Mouse (Mus musculus): ENCODE measurements around the gene Heyl.

Heyl gene

GRCm38 (mm10) chr4:123233492-123234084, at the start of gene Heyl:
Gene Heyl, plus strand, starts transcription at chr4:123233556.
- in situ Hi-C loops (cut with MboI; ENCODE audit: low pct_unique_long_range_greater_than_20kb in 1 of 2, low sequenced_read_pairs in 2 of 2, unreplicated experiment in 1 of 2): no loop called here

- in situ Hi-C loops (cut with MboI; ENCODE audit: low pct_unique_long_range_greater_than_20kb in 1 of 2, low sequenced_read_pairs in 2 of 2, unreplicated experiment in 1 of 2): no loop called here
Observed at GRCm38 (mm10) chr4:123184816-123185215, 48.5 kb upstream of the Heyl start.

GRCm38 (mm10) chr4:123192336-123192735, 41.0 kb upstream of the Heyl start:
- in situ Hi-C loops (cut with MboI; ENCODE audit: low pct_unique_long_range_greater_than_20kb in 1 of 2, low sequenced_read_pairs in 2 of 2, unreplicated experiment in 1 of 2): no loop called here

- in situ Hi-C loops (cut with MboI; ENCODE audit: low pct_unique_long_range_greater_than_20kb in 1 of 2, low sequenced_read_pairs in 2 of 2, unreplicated experiment in 1 of 2): no loop called here
Observed at GRCm38 (mm10) chr4:123193791-123194190, 39.6 kb upstream of the Heyl start.

GRCm38 (mm10) chr4:123196695-123197094, 36.7 kb upstream of the Heyl start:
- in situ Hi-C loops (cut with MboI; ENCODE audit: low pct_unique_long_range_greater_than_20kb in 1 of 2, low sequenced_read_pairs in 2 of 2, unreplicated experiment in 1 of 2): no loop called here

- in situ Hi-C loops (cut with MboI; ENCODE audit: low pct_unique_long_range_greater_than_20kb in 1 of 2, low sequenced_read_pairs in 2 of 2, unreplicated experiment in 1 of 2): no loop called here
Observed at GRCm38 (mm10) chr4:123200771-123201185, 32.6 kb upstream of the Heyl start.

GRCm38 (mm10) chr4:123201186-123202093, 31.9 kb upstream of the Heyl start, which contains the start of gene Nt5c1a:
Gene Nt5c1a, plus strand, starts transcription at chr4:123201504.
- in situ Hi-C loops (cut with MboI; ENCODE audit: low pct_unique_long_range_greater_than_20kb in 1 of 2, low sequenced_read_pairs in 2 of 2, unreplicated experiment in 1 of 2): no loop called here

GRCm38 (mm10) chr4:123202094-123202420, 31.3 kb upstream of the Heyl start:
- in situ Hi-C loops (cut with MboI; ENCODE audit: low pct_unique_long_range_greater_than_20kb in 1 of 2, low sequenced_read_pairs in 2 of 2, unreplicated experiment in 1 of 2): no loop called here

- in situ Hi-C loops (cut with MboI; ENCODE audit: low pct_unique_long_range_greater_than_20kb in 1 of 2, low sequenced_read_pairs in 2 of 2, unreplicated experiment in 1 of 2): no loop called here
Observed at GRCm38 (mm10) chr4:123207337-123207736, 26.0 kb upstream of the Heyl start.

- in situ Hi-C loops (cut with MboI; ENCODE audit: low pct_unique_long_range_greater_than_20kb in 1 of 2, low sequenced_read_pairs in 2 of 2, unreplicated experiment in 1 of 2): no loop called here
Observed at GRCm38 (mm10) chr4:123210996-123211395, 22.4 kb upstream of the Heyl start.

- in situ Hi-C loops (cut with MboI; ENCODE audit: low pct_unique_long_range_greater_than_20kb in 1 of 2, low sequenced_read_pairs in 2 of 2, unreplicated experiment in 1 of 2): no loop called here
Observed at GRCm38 (mm10) chr4:123211453-123211852, 21.9 kb upstream of the Heyl start.

GRCm38 (mm10) chr4:123212330-123212729, 21.0 kb upstream of the Heyl start:
- in situ Hi-C loops (cut with MboI; ENCODE audit: low pct_unique_long_range_greater_than_20kb in 1 of 2, low sequenced_read_pairs in 2 of 2, unreplicated experiment in 1 of 2): no loop called here

GRCm38 (mm10) chr4:123213975-123214374, 19.4 kb upstream of the Heyl start:
- in situ Hi-C loops (cut with MboI; ENCODE audit: low pct_unique_long_range_greater_than_20kb in 1 of 2, low sequenced_read_pairs in 2 of 2, unreplicated experiment in 1 of 2): no loop called here

GRCm38 (mm10) chr4:123215367-123215766, 18.0 kb upstream of the Heyl start:
- in situ Hi-C loops (cut with MboI; ENCODE audit: low pct_unique_long_range_greater_than_20kb in 1 of 2, low sequenced_read_pairs in 2 of 2, unreplicated experiment in 1 of 2): no loop called here

- in situ Hi-C loops (cut with MboI; ENCODE audit: low pct_unique_long_range_greater_than_20kb in 1 of 2, low sequenced_read_pairs in 2 of 2, unreplicated experiment in 1 of 2): no loop called here
Observed at GRCm38 (mm10) chr4:123216782-123217181, 16.6 kb upstream of the Heyl start.

GRCm38 (mm10) chr4:123219720-123220357, 13.5 kb upstream of the Heyl start:
- in situ Hi-C loops (cut with MboI; ENCODE audit: low pct_unique_long_range_greater_than_20kb in 1 of 2, low sequenced_read_pairs in 2 of 2, unreplicated experiment in 1 of 2): loop anchor here in 1 of 2 experiments (5.0 kb wide), 1 partner anchor 37 kb away; no protein-coding TSS in a partner anchor

- in situ Hi-C loops (cut with MboI; ENCODE audit: low pct_unique_long_range_greater_than_20kb in 1 of 2, low sequenced_read_pairs in 2 of 2, unreplicated experiment in 1 of 2): loop anchor here in 1 of 2 experiments (5.0 kb wide), 1 partner anchor 37 kb away; no protein-coding TSS in a partner anchor
Observed at GRCm38 (mm10) chr4:123220637-123221036, 12.7 kb upstream of the Heyl start.

GRCm38 (mm10) chr4:123223309-123223708, 10.0 kb upstream of the Heyl start:
- in situ Hi-C loops (cut with MboI; ENCODE audit: low pct_unique_long_range_greater_than_20kb in 1 of 2, low sequenced_read_pairs in 2 of 2, unreplicated experiment in 1 of 2): loop anchor here in 1 of 2 experiments (5.0 kb wide), 1 partner anchor 34 kb away; no protein-coding TSS in a partner anchor

GRCm38 (mm10) chr4:123225718-123226403, 7.5 kb upstream of the Heyl start:
- in situ Hi-C loops (cut with MboI; ENCODE audit: low pct_unique_long_range_greater_than_20kb in 1 of 2, low sequenced_read_pairs in 2 of 2, unreplicated experiment in 1 of 2): no loop called here
